Comparison of ENCODE assay signal across 15 mouse cellular contexts in genomic region chr5:134468158-134468765, GRCm38 (mm10). TPM values are rescaled to one million over a fixed set of nuclear protein-coding genes. Genes with fewer than 3 reads are reported as not detected.
DNase-seq lines count a peak whose midpoint lies in the region; ATAC-seq lines count a peak whose summit lies in the region.
"Had no signal": no experiment of that assay in that cellular context is flagged by ENCODE, and none has a peak within 500 bp of the region (broad histone marks: within the 10 kb centered on the region; RNA-seq: fewer than 3 reads in every experiment).

No protein-coding gene starts in this region.

- H3K27me3 ChIP-seq in midbrain, embryonic 11.5 days (ENCODE audit: control insufficient read depth, insufficient read depth, low read length), result no peaks in the 10 kb centered on the region
- H3K27me3 ChIP-seq in midbrain, embryonic 13.5 days, result no peaks in the 10 kb centered on the region
- no peaks in the 10 kb centered on the region for H3K27me3 ChIP-seq in liver, embryonic 12.5 days (replicated peaks)
- H3K27me3 ChIP-seq: embryonic facial prominence, embryonic 15.5 days; Patski had no signal

- 69% methylated on average over 10 of the region's 10 CpGs for WGBS in midbrain, embryonic 11.5 days
- WGBS in midbrain, embryonic 13.5 days, result 69% methylated on average over 10 of the region's 10 CpGs
- WGBS in liver, embryonic 12.5 days (ENCODE audit: insufficient replicate concordance), result 63% methylated on average over 10 of the region's 10 CpGs

- no peak for DNase-seq in frontal cortex, postnatal 25 days (ENCODE audit: low spot score in 2 of 2)
- peak; percentile 75 for DNase-seq in midbrain, embryonic 11.5 days (ENCODE audit: low spot score, missing footprints)
- peak; percentile 58 for DNase-seq in thymus, postnatal 14 days
- no peak for DNase-seq in kidney, postnatal 36 days
- DNase-seq in layer of hippocampus, adult 9-10 months (ENCODE audit: low spot score), result no peak
- DNase-seq: adrenal gland, postnatal 14 days; cerebellum, adult 11-12 months; gastrocnemius, postnatal 25 days; layer of hippocampus, adult 9-11 months had no signal

- H3K27ac ChIP-seq in midbrain, embryonic 11.5 days (ENCODE audit: low read depth, low read length), result no peak overlapping the region
- H3K27ac ChIP-seq in midbrain, embryonic 13.5 days, result no peak overlapping the region
- peak overlapping the region; percentile 82 for H3K27ac ChIP-seq in liver, embryonic 12.5 days
- H3K27ac ChIP-seq: embryonic facial prominence, embryonic 15.5 days had no signal

- peak; percentile 88 for ATAC-seq in frontal cortex, adult (ENCODE audit: low TSS enrichment)
- no peak for ATAC-seq in midbrain, embryonic 11.5 days (ENCODE audit: low FRiP score)
- no peak for ATAC-seq in midbrain, embryonic 13.5 days
- ATAC-seq in liver, embryonic 12.5 days, result no peak
- ATAC-seq: inflammation-experienced regulatory T-cells, adult 6 months; Patski had no signal

- no peaks in the 10 kb centered on the region for H3K36me3 ChIP-seq in midbrain, embryonic 11.5 days (ENCODE audit: control insufficient read depth, insufficient read depth, low read length)
- H3K36me3 ChIP-seq in midbrain, embryonic 13.5 days, result no peaks in the 10 kb centered on the region
- H3K36me3 ChIP-seq in liver, embryonic 12.5 days, result no peaks in the 10 kb centered on the region
- H3K36me3 ChIP-seq: embryonic facial prominence, embryonic 15.5 days had no signal

- peaks cover 14% of the 10 kb centered on the region for H3K4me1 ChIP-seq in midbrain, embryonic 11.5 days (ENCODE audit: control insufficient read depth, insufficient read depth, low read length)
- H3K4me1 ChIP-seq in midbrain, embryonic 13.5 days (replicated peaks), result peaks cover 15% of the 10 kb centered on the region
- H3K4me1 ChIP-seq in liver, embryonic 12.5 days, result peaks cover 65% of the 10 kb centered on the region

- H3K4me3 ChIP-seq in midbrain, embryonic 11.5 days (ENCODE audit: low read depth, low read length), result no peak overlapping the region
- H3K4me3 ChIP-seq in midbrain, embryonic 13.5 days (replicated peaks), result no peak overlapping the region
- no peak overlapping the region for H3K4me3 ChIP-seq in liver, embryonic 12.5 days
- H3K4me3 ChIP-seq: embryonic facial prominence, embryonic 15.5 days had no signal

- H3K4me2 ChIP-seq in midbrain, embryonic 11.5 days, result no peak overlapping the region
- H3K4me2 ChIP-seq in midbrain, embryonic 13.5 days (replicated peaks), result no peak overlapping the region
- no peak overlapping the region for H3K4me2 ChIP-seq in liver, embryonic 12.5 days
- H3K4me2 ChIP-seq: embryonic facial prominence, embryonic 15.5 days had no signal

- no peak overlapping the region for H3K9ac ChIP-seq in midbrain, embryonic 11.5 days (ENCODE audit: low read length)
- H3K9ac ChIP-seq in midbrain, embryonic 13.5 days (replicated peaks), result no peak overlapping the region
- no peak overlapping the region; the same call in 1 of the 2 replicates for H3K9ac ChIP-seq in liver, embryonic 12.5 days
- H3K9ac ChIP-seq: embryonic facial prominence, embryonic 15.5 days had no signal

- no peaks in the 10 kb centered on the region for H3K9me3 ChIP-seq in midbrain, embryonic 11.5 days (ENCODE audit: control insufficient read depth, low read length)
- no peaks in the 10 kb centered on the region for H3K9me3 ChIP-seq in midbrain, embryonic 13.5 days
- no peaks in the 10 kb centered on the region for H3K9me3 ChIP-seq in liver, embryonic 12.5 days (replicated peaks)
- H3K9me3 ChIP-seq: embryonic facial prominence, embryonic 15.5 days had no signal

RNA-seq across cellular contexts. Expression of gene Gtf2ird1, which starts 11.7 kb away (rescaled TPM):
- polyA plus RNA-seq in midbrain, embryonic 11.5 days (2014; fragmentation: Nextera tagmentation; extraction: Ambion mirVana), result 86.5 and 88.1 TPM in 2 replicates
- 89.6 and 96.6 TPM in 2 replicates for polyA plus RNA-seq in midbrain, embryonic 13.5 days (2015; fragmentation: Nextera tagmentation; extraction: Ambion mirVana)
- 23.5 and 26.4 TPM in 2 replicates for polyA plus RNA-seq in liver, embryonic 12.5 days (2016; fragmentation: Nextera tagmentation; extraction: Ambion mirVana)

Comparison
In these comparisons a context has a peak if more than half of its experiments do, and no peak if none do; other contexts are left out.
1. DNase-seq: peak in midbrain, embryonic 11.5 days (single experiment) and thymus, postnatal 14 days (single experiment); none in frontal cortex, postnatal 25 days (0 of 2), kidney, postnatal 36 days (0 of 2) and layer of hippocampus, adult 9-10 months (single experiment).